Mouse (Mus musculus) liver, postnatal 0 days (tissue): ENCODE data around the gene Sh2d4b. TPM values are rescaled to one million over a fixed set of nuclear protein-coding genes. Genes with fewer than 3 reads are reported as not detected.

ENCODE experiments used
- ATAC-seq: fragments of 200-750 bp; cut with Nextera tagmentation; 2 replicates; pipeline ENCODE4 v1.8.0; 2017; ENCODE audit warnings: mild to moderate bottlenecking, moderate library complexity
- DNase-seq: peaks from one replicate; pipeline ENCODE4 v3.0.0-alpha.2; 2016
- H3K27ac ChIP-seq: fragments of 300-500 bp; sonication (generic); 2 replicates; pipeline ENCODE4 v1.5.1; 2014; ENCODE audit warnings: antibody characterized with exemption, moderate library complexity, mild to moderate bottlenecking, low read depth
- H3K27me3 ChIP-seq: fragments of 300-500 bp; sonication (generic); 2 replicates; pipeline ENCODE4 v1.6.1; 2014; ENCODE audit warnings: low read length, control low read depth, mixed read lengths; ENCODE audit not compliant: insufficient read depth
- H3K36me3 ChIP-seq: fragments of 300-500 bp; sonication (generic); replicated peaks from 2 replicates; pipeline ENCODE4 v1.6.1; 2014; ENCODE audit warnings: mild to moderate bottlenecking, control low read depth, low read length, moderate library complexity, mixed read lengths; ENCODE audit not compliant: insufficient read depth
- H3K4me1 ChIP-seq: fragments of 300-500 bp; sonication (generic); 2 replicates; pipeline ENCODE4 v1.6.1; 2014; ENCODE audit warnings: antibody characterized with exemption, mild to moderate bottlenecking, control low read depth; ENCODE audit not compliant: insufficient read depth
- H3K4me2 ChIP-seq: fragments of 300-500 bp; sonication (generic); 2 replicates; pipeline ENCODE4 v1.6.1; 2014; ENCODE audit warnings: low read depth, mild to moderate bottlenecking, low read length, moderate library complexity, mixed read lengths
- H3K4me3 ChIP-seq: fragments of 300-500 bp; sonication (generic); 2 replicates; pipeline ENCODE4 v1.5.1; 2014; ENCODE audit warnings: low read depth, low read length
- H3K9ac ChIP-seq: fragments of 300-500 bp; sonication (generic); replicated peaks from 2 replicates; pipeline ENCODE4 v1.6.1; 2014; ENCODE audit warnings: mild to moderate bottlenecking, moderate library complexity
- H3K9me3 ChIP-seq: fragments of 300-500 bp; sonication (generic); 2 replicates; pipeline ENCODE4 v1.6.1; 2016; ENCODE audit warnings: mild to moderate bottlenecking, control low read depth, low read length, mixed read lengths
- CTCF ChIP-seq: sonication (generic); IDR thresholded peaks from 2 replicates; pipeline ENCODE4 v1.5.1; 2016; ENCODE audit warnings: antibody characterized with exemption, low read depth
- EP300 ChIP-seq: IDR thresholded peaks from 2 replicates; pipeline ENCODE4 v1.6.1; 2016; ENCODE audit warnings: antibody characterized with exemption, low read depth, mild to moderate bottlenecking
- WGBS: fragments of 180-500 bp; shearing (Covaris S2); extraction: QIAGEN DNeasy Blood & Tissue Kit; methylation state at CpG from one replicate; pipeline ENCODE4 v1.1.7; 2014; ENCODE audit not compliant: insufficient replicate concordance; 5-methylcytosine and 5-hydroxymethylcytosine counted together
- polyA plus RNA-seq: library from polyadenylated mRNA; unstranded; fragments of >200 nt; fragmentation: Nextera tagmentation; extraction: Ambion mirVana; gene quantifications from 2 replicates; pipeline ENCODE4 v1.2.1, GENCODE M21; 2015

Sh2d4b gene
- polyA plus RNA-seq = 0.05 and 0.13 TPM in 2 replicates

- no peak within 1 kb of the TSS for H3K4me2 ChIP-seq
- TF ChIP-seq EP300 (no peak), CTCF (no peak)
- no peak for DNase-seq
- no peak within 1 kb of the TSS for H3K4me3 ChIP-seq
- ATAC-seq = no peak
- H3K27me3 ChIP-seq = no peaks in the 10 kb centered on the region
- H3K4me1 ChIP-seq = 0 out of 2 replicates have a peak, but pooled peaks cover 3% of the 10 kb centered on the region
- no peaks in the 10 kb centered on the region for H3K36me3 ChIP-seq
- H3K27ac ChIP-seq = no peak within 1 kb of the TSS
- no peak within 1 kb of the TSS for H3K9ac ChIP-seq
- 53% methylated on average over 3 of the region's 3 CpGs for WGBS
- no peaks in the 10 kb centered on the region for H3K9me3 ChIP-seq
These were observed at the start of gene Sh2d4b for GRCm38 (mm10) chr14:40893196-40893595. Gene Sh2d4b (minus strand): TSS chr14:40893266.

GRCm38 (mm10) chr14:40942429-40942828 is 49.4 kb upstream of the Sh2d4b start:
- 74% methylated on average over 2 of the region's 2 CpGs for WGBS
- Histone ChIP-seq H3K9ac (no peak overlapping the region), H3K27me3 (no peaks in the 10 kb centered on the region), H3K9me3 (no peaks in the 10 kb centered on the region), H3K4me3 (no peak overlapping the region), H3K4me1 (peaks cover 17% of the 10 kb centered on the region), H3K36me3 (peaks cover 8% of the 10 kb centered on the region; the same call in 1 of the 2 replicates), H3K27ac (no peak overlapping the region), H3K4me2 (no peak overlapping the region)
- no peak for ATAC-seq
- TF ChIP-seq EP300 = no peak
- no peak for TF ChIP-seq CTCF
- DNase-seq = no peak

GRCm38 (mm10) chr14:40938380-40938987 is 45.4 kb upstream of the Sh2d4b start:
- Histone ChIP-seq H3K9me3 (no peaks in the 10 kb centered on the region), H3K27me3 (no peaks in the 10 kb centered on the region), H3K27ac (no peak overlapping the region), H3K9ac (no peak overlapping the region), H3K4me1 (peaks cover 41% of the 10 kb centered on the region), H3K4me2 (no peak overlapping the region), H3K4me3 (no peak overlapping the region), H3K36me3 (0 out of 2 replicates have a peak, but pooled peaks cover 5% of the 10 kb centered on the region)
- TF ChIP-seq EP300 (no peak), CTCF (no peak)
- DNase-seq = no peak
- no peak for ATAC-seq
- WGBS = 82% methylated on average over 11 of the region's 11 CpGs

- Histone ChIP-seq H3K4me2 (0 out of 2 replicates have a peak overlapping the region, but pooled peaks have one; percentile 7), H3K9me3 (no peaks in the 10 kb centered on the region), H3K27ac (peak overlapping the region; percentile 35), H3K27me3 (no peaks in the 10 kb centered on the region), H3K4me3 (no peak overlapping the region), H3K9ac (no peak overlapping the region), H3K36me3 (0 out of 2 replicates have a peak, but pooled peaks cover 5% of the 10 kb centered on the region), H3K4me1 (peaks cover 54% of the 10 kb centered on the region)
- WGBS = 36% methylated on average over 4 of the region's 4 CpGs
- ATAC-seq = peak; percentile 44; the same call in 1 of the 2 replicates
- TF ChIP-seq CTCF (no peak), EP300 (no peak)
- no peak for DNase-seq
These were observed 44.0 kb upstream of the Sh2d4b start for GRCm38 (mm10) chr14:40937052-40937451.

- no peaks in the 10 kb centered on the region for H3K9me3 ChIP-seq
- TF ChIP-seq CTCF (no peak), EP300 (no peak)
- no peaks in the 10 kb centered on the region for H3K27me3 ChIP-seq
- no peak for DNase-seq
- 0 out of 2 replicates have a peak, but pooled peaks cover 3% of the 10 kb centered on the region for H3K36me3 ChIP-seq
- no peak overlapping the region for H3K27ac ChIP-seq
- WGBS = 46% methylated on average over 1 of the region's 1 CpGs
- no peak overlapping the region for H3K4me2 ChIP-seq
- ATAC-seq = no peak
- peaks cover 65% of the 10 kb centered on the region for H3K4me1 ChIP-seq
- no peak overlapping the region for H3K4me3 ChIP-seq
- no peak overlapping the region for H3K9ac ChIP-seq
These were observed 42.4 kb upstream of the Sh2d4b start for GRCm38 (mm10) chr14:40935481-40935880.

GRCm38 (mm10) chr14:40935054-40935453 is 42.0 kb upstream of the Sh2d4b start:
- 47% methylated on average over 2 of the region's 2 CpGs for WGBS
- no peak for ATAC-seq
- no peak overlapping the region for H3K9ac ChIP-seq

More at GRCm38 (mm10) chr14:40935054-40935453, 42.0 kb upstream of the Sh2d4b start:
- TF ChIP-seq EP300 (no peak), CTCF (no peak)
- no peaks in the 10 kb centered on the region for H3K9me3 ChIP-seq
- no peaks in the 10 kb centered on the region for H3K27me3 ChIP-seq
- DNase-seq = no peak
- H3K4me1 ChIP-seq = peaks cover 67% of the 10 kb centered on the region
- 0 out of 2 replicates have a peak, but pooled peaks cover 3% of the 10 kb centered on the region for H3K36me3 ChIP-seq
- H3K27ac ChIP-seq = peak overlapping the region; percentile 19; the same call in 1 of the 2 replicates
- no peak overlapping the region for H3K4me3 ChIP-seq
- no peak overlapping the region for H3K4me2 ChIP-seq
